Mouse (Mus musculus) lung, postnatal 0 days (tissue): ENCODE data around the gene Sp1. TPM values are rescaled to one million over a fixed set of nuclear protein-coding genes. Genes with fewer than 3 reads are reported as not detected.

Experiments used
- ATAC-seq: fragments of 200-750 bp; cut with Nextera tagmentation; 2 replicates; pipeline ENCODE4 v1.8.0; 2017; ENCODE audit warnings: moderate library complexity
- DNase-seq: peaks from one replicate; pipeline ENCODE4 v3.0.0-alpha.2; 2016; ENCODE audit warnings: low spot score
- H3K27ac ChIP-seq: fragments of 300-500 bp; sonication (generic); 2 replicates; pipeline ENCODE4 v1.5.1; 2014; ENCODE audit warnings: antibody characterized with exemption, mild to moderate bottlenecking, low read length, mixed read lengths
- H3K27me3 ChIP-seq: fragments of 300-500 bp; sonication (generic); replicated peaks from 2 replicates; pipeline ENCODE4 v1.6.1; 2014; ENCODE audit warnings: low read length, mixed read lengths; ENCODE audit not compliant: insufficient read depth
- H3K36me3 ChIP-seq: fragments of 300-500 bp; sonication (generic); 2 replicates; pipeline ENCODE4 v1.6.1; 2014; ENCODE audit warnings: low read length, mixed read lengths; ENCODE audit not compliant: insufficient read depth
- H3K4me1 ChIP-seq: fragments of 300-500 bp; sonication (generic); 2 replicates; pipeline ENCODE4 v1.6.1; 2014; ENCODE audit warnings: antibody characterized with exemption, low read depth, low read length, mixed read lengths; ENCODE audit not compliant: insufficient read depth
- H3K4me2 ChIP-seq: fragments of 300-500 bp; sonication (generic); replicated peaks from 2 replicates; pipeline ENCODE4 v1.6.1; 2014; ENCODE audit warnings: low read depth, mild to moderate bottlenecking, low read length, moderate library complexity, mixed read lengths
- H3K4me3 ChIP-seq: fragments of 300-500 bp; sonication (generic); 2 replicates; pipeline ENCODE4 v1.5.1; 2014; ENCODE audit warnings: low read depth, low read length
- H3K9ac ChIP-seq: fragments of 300-500 bp; sonication (generic); replicated peaks from 2 replicates; pipeline ENCODE4 v1.6.1; 2014; ENCODE audit warnings: low read depth, mild to moderate bottlenecking
- H3K9me3 ChIP-seq: fragments of 300-500 bp; sonication (generic); 2 replicates; pipeline ENCODE4 v1.6.1; 2016; ENCODE audit warnings: low read length, mixed read lengths
- CTCF ChIP-seq: IDR thresholded peaks from 2 replicates; pipeline ENCODE4 v1.5.1; 2016; ENCODE audit warnings: antibody characterized with exemption, mild to moderate bottlenecking
- EP300 ChIP-seq: IDR thresholded peaks from 2 replicates; pipeline ENCODE4 v1.6.1; 2016; ENCODE audit warnings: antibody characterized with exemption, mild to moderate bottlenecking, control low read depth
- WGBS: fragments of 180-500 bp; shearing (Covaris S2); extraction: QIAGEN DNeasy Blood & Tissue Kit; methylation state at CpG from one replicate; pipeline ENCODE4 v1.1.7; 2014; 5-methylcytosine and 5-hydroxymethylcytosine counted together
- polyA plus RNA-seq: library from polyadenylated mRNA; unstranded; fragments of >200 nt; fragmentation: Nextera tagmentation; extraction: Ambion mirVana; gene quantifications from 2 replicates; pipeline ENCODE4 v1.2.1, GENCODE M21; 2015

Gene Sp1
- 7.3 and 8.6 TPM in 2 replicates for polyA plus RNA-seq

- Histone ChIP-seq H3K4me3 (peak within 1 kb of the TSS; percentile 89), H3K27me3 (no peaks in the 10 kb centered on the region), H3K36me3 (peaks cover 16% of the 10 kb centered on the region; the same call in 1 of the 2 replicates), H3K27ac (peak within 1 kb of the TSS; percentile 99), H3K9ac (peak within 1 kb of the TSS; percentile 85), H3K4me2 (peak within 1 kb of the TSS; percentile 55), H3K4me1 (peaks cover 18% of the 10 kb centered on the region), H3K9me3 (no peaks in the 10 kb centered on the region)
- TF ChIP-seq EP300 (peak; percentile 77; the same call in 1 of the 2 replicates), CTCF (no peak; the same call in 1 of the 2 replicates)
- DNase-seq (peak; percentile 100), ATAC-seq (peak; percentile 92)
- under 1% methylated on average over 38 of the region's 38 CpGs for WGBS
Observed at GRCm38 (mm10) chr15:102405489-102406195, at the start of gene Sp1. TSS of gene Sp1 (plus strand) at chr15:102406143.

DNA sequence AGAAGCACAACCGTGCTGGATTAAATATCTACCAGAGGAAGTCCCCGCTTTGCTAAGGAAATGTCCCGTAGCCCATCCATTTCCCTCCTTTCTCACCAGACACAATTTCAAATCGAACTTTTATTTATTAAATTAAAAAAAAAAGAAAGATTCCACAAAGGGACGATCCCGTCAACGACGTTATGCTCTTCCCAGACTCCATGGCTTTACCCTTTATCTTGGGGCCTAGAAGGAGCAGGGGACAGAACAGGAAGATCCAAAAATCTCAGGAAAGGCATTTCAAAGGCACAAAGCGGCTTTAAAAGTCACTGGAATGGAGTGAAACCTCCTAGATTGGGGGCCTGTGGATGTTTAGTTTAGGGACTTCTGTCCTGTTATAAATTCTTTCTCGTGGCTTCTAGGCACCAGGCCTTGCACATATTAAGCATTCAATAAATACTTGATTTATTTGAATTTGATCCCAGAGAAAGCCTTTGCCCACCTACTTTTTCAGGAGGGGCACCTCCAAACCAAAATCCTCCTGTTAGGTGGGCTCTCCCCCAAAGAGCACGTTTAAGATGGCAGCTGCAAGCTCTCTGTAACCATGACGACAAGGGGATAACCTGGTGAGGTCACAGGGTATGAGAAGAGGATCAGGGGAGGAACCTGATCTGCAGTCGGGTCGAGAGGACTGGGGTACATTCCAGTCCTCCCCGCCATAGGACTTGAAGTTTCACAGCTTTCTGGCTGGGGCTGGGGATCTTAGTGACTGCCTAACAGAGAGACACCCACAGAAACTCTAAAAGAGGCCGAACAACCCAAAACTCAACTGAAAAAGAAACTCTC is 49.2 kb upstream of the Sp1 start:
- no peak for TF ChIP-seq EP300
- TF ChIP-seq CTCF = no peak
- peak overlapping the region; percentile 95; the same call in 1 of the 2 replicates for H3K4me2 ChIP-seq
- WGBS = 55% methylated on average over 16 of the region's 16 CpGs
- no peak overlapping the region for H3K27ac ChIP-seq
- H3K36me3 ChIP-seq = no peaks in the 10 kb centered on the region
- H3K4me1 ChIP-seq = peaks cover 7% of the 10 kb centered on the region
- H3K27me3 ChIP-seq = peaks cover 9% of the 10 kb centered on the region; the same call in 1 of the 2 replicates
- H3K9me3 ChIP-seq = no peaks in the 10 kb centered on the region
- DNase-seq = no peak
- ATAC-seq = no peak
- H3K4me3 ChIP-seq = no peak overlapping the region
- H3K9ac ChIP-seq = no peak overlapping the region

- Histone ChIP-seq H3K4me1 (peaks cover 11% of the 10 kb centered on the region), H3K36me3 (no peaks in the 10 kb centered on the region), H3K4me3 (no peak overlapping the region), H3K27ac (no peak overlapping the region), H3K9me3 (no peaks in the 10 kb centered on the region), H3K4me2 (peak overlapping the region; percentile 17; the same call in 1 of the 2 replicates), H3K9ac (no peak overlapping the region), H3K27me3 (peaks cover 11% of the 10 kb centered on the region; the same call in 1 of the 2 replicates)
- TF ChIP-seq EP300 (no peak), CTCF (no peak)
- DNase-seq = no peak
- WGBS = 6% methylated on average over 24 of the region's 25 CpGs
- ATAC-seq = no peak
Observed at GRCm38 (mm10) chr15:102358126-102358525, 47.8 kb upstream of the Sp1 start.

GRCm38 (mm10) chr15:102358834-102359233 is 47.1 kb upstream of the Sp1 start:
- no peak overlapping the region for H3K4me2 ChIP-seq
- no peak overlapping the region for H3K4me3 ChIP-seq
- ATAC-seq (no peak), DNase-seq (no peak)
- no peaks in the 10 kb centered on the region for H3K9me3 ChIP-seq
- peaks cover 11% of the 10 kb centered on the region for H3K4me1 ChIP-seq
- no peak overlapping the region for H3K9ac ChIP-seq
- no peaks in the 10 kb centered on the region for H3K36me3 ChIP-seq
- H3K27me3 ChIP-seq = peaks cover 12% of the 10 kb centered on the region; the same call in 1 of the 2 replicates
- TF ChIP-seq CTCF (no peak), EP300 (no peak)
- WGBS = 27% methylated on average over 5 of the region's 5 CpGs
- H3K27ac ChIP-seq = no peak overlapping the region

GRCm38 (mm10) chr15:102362648-102363047 is 43.3 kb upstream of the Sp1 start:
- peak overlapping the region; percentile 48 for H3K4me2 ChIP-seq
- peak overlapping the region; percentile 41 for H3K9ac ChIP-seq
- no peaks in the 10 kb centered on the region for H3K9me3 ChIP-seq
- 0 out of 2 replicates have a peak, but pooled peaks cover 4% of the 10 kb centered on the region for H3K4me1 ChIP-seq
- TF ChIP-seq CTCF (no peak), EP300 (no peak)
- DNase-seq (no peak), ATAC-seq (peak; percentile 34; the same call in 1 of the 2 replicates)
- WGBS = 10% methylated on average over 14 of the region's 14 CpGs
- H3K27me3 ChIP-seq = 0 out of 2 replicates have a peak, but pooled peaks cover 12% of the 10 kb centered on the region
- H3K27ac ChIP-seq = no peak overlapping the region
- no peak overlapping the region for H3K4me3 ChIP-seq
- no peaks in the 10 kb centered on the region for H3K36me3 ChIP-seq

DNA sequence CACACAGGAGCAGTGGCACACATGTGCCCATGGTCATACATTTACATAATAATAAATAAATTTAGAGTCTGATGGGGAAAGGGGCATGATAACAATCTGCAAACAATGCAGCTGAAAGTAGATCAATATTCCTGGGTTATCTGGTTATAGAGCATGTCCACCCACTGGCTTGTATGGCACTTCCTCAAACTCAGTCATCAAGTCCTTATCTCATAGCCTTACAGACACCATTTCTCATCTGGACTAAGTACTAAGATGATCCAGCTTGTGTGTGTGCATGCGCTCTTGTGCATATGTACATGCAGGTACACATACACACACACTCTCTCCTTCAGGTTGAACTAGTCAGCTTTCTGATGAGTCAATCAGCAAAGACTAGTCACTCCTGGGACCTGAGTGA is 41.3 kb upstream of the Sp1 start:
- 89% methylated on average over 1 of the region's 1 CpGs for WGBS
- no peaks in the 10 kb centered on the region for H3K9me3 ChIP-seq
- no peak for ATAC-seq

More for the DNA sequence above, 41.3 kb upstream of the Sp1 start:
- TF ChIP-seq EP300 = no peak
- no peak for TF ChIP-seq CTCF
- no peak overlapping the region for H3K4me2 ChIP-seq
- no peak overlapping the region for H3K9ac ChIP-seq
- H3K4me3 ChIP-seq = no peak overlapping the region
- 0 out of 2 replicates have a peak, but pooled peaks cover 4% of the 10 kb centered on the region for H3K4me1 ChIP-seq
- H3K36me3 ChIP-seq = no peaks in the 10 kb centered on the region
- 0 out of 2 replicates have a peak, but pooled peaks cover 4% of the 10 kb centered on the region for H3K27me3 ChIP-seq
- no peak overlapping the region for H3K27ac ChIP-seq
- no peak for DNase-seq
